Mouse (Mus musculus) kidney, adult 9 months (tissue): ENCODE measurements around the gene Ndufs7.
"Not testable (repeated sequence)": the region's sequence is repeated elsewhere in the genome, so short reads cannot be mapped to it uniquely, and the experiment has no call there.

ENCODE experiments used
- DNase-seq: peaks from one replicate; pipeline ENCODE4 v3.0.0; 2022

Ndufs7 gene

DNA sequence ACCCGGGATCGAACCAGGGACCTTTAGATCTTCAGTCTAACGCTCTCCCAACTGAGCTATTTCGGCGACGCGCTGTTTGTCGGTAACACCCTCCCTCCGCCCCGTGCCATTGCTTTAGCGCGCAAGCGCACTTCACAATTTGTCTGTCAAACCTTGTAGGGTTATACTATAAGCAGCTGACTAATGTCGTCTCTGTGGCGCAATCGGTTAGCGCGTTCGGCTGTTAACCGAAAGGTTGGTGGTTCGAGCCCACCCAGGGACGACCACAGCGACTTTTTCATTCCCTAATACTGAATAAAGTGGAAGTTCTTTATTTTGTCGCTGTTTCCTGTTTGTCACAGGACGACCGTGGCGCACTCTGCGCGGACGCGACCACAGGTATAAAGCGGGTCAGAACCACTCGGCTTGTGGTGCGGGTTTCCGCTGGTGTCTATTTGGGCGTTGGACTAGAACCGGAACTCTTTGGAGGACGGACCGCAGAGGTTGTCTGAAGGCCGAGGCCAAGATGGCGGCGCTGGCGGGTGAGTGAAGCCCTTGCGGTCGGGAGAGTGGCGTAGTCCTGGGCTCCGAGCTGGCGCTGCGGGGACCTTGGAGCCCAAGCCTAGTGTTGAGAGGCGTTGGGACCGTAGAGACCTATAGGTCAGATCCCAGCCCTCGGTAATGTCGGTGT lies at the start of gene Ndufs7:
Gene Ndufs7, plus strand, starts transcription at position 151 of the 670 bp plus-strand sequence.
- DNase-seq = peak; percentile 98

- peak; percentile 93 for DNase-seq
Measured at GRCm38 (mm10) chr10:80199440-80200008, 49.4 kb upstream of the Ndufs7 start.

DNA sequence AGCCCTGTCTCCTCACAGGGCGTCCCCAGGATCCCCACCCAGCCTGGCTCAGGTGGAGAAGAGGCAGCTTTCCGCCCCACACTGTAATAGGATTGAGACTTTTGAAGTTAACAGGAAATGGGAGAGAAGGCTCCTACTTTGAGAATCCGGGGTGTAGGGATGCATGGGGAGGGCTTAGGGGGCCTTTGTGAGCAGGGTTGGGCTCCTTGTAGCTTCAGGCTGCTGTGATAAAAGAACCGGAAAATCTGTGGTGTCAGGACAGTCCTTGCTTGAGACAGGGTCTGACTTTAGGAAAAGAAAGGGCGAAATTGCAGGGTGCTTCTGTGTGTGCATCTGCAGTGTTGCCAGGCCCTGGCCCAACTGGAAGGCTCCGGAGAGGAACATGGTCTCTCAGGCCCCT lies 48.4 kb upstream of the Ndufs7 start:
- DNase-seq = no peak

DNA sequence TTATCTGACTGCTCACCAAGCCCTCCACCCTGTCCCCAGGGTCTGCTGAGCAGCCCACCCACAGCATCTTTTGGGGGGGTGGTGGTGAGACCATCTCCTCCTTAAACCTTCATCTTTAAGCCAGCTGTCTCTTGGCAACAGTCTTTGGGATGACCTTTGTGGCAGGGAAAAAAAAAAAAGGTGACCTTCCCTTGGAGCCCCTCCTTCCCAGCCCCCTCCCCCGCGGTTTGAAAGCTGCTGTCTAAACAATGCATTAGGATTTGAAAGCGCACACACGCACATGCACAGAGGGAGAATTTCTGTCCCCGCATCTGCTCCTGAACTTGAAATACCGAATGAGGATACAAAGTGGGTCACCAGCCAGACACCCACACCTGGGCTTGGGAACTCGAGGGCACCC lies 44.9 kb upstream of the Ndufs7 start:
- no peak for DNase-seq

DNA sequence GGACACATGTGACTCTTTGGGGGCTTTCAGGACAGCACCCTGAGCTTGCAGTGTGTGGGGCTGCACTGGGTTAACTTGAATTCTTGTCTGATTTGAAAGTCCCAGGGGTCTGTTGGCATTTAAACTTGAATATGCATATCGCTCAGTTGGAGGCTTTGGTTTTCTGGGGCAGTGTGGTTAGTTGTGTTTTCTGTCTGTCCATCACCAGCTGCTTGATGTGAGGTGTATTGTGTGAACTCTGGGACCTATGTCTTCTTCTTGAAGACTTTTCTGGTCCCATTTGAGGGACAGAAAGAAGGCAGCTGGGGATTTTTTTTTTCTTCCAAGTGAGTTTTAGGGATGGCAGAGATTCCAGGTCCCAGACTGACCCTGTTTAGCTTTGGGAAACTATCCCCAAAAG lies 41.7 kb upstream of the Ndufs7 start:
- no peak for DNase-seq

- no peak for DNase-seq
Measured at GRCm38 (mm10) chr10:80207676-80208075, 41.2 kb upstream of the Ndufs7 start.

- no peak for DNase-seq
Measured at GRCm38 (mm10) chr10:80208248-80208647, 40.7 kb upstream of the Ndufs7 start.

DNA sequence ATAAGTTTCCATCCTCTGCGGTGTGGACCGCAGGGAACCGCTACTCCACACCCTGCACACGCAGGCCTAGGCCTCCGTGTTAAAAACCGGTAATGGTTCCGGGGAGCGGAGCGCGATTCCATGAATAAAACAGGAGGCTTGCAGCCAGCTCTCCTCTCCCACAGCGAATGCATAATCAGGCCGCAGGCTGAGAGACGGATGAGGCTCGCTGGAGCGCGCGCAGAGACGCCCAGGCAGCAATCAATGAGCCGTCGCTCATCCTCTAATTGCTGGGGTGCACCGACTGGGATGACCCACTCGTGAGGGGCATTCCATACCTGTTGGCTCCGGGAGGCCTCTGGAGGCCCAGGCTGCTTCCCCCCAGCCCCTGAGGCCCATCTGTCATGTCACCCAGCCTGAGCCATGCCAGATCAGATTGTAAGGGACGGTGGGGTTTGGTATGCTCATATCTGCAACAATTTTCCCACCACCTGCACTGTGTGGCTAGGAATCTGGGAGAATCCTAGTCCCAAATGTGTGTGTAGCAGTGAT lies 40.0 kb upstream of the Ndufs7 start:
- no peak for DNase-seq

GRCm38 (mm10) chr10:80211547-80212103 lies 37.3 kb upstream of the Ndufs7 start:
- DNase-seq = not testable (repeated sequence)

- DNase-seq = no peak
Measured at GRCm38 (mm10) chr10:80215048-80215772, 33.7 kb upstream of the Ndufs7 start.

- DNase-seq = no peak
Measured at GRCm38 (mm10) chr10:80220676-80221075, 28.2 kb upstream of the Ndufs7 start.

- not testable (repeated sequence) for DNase-seq
Measured at GRCm38 (mm10) chr10:80223137-80223536, 25.8 kb upstream of the Ndufs7 start.

DNA sequence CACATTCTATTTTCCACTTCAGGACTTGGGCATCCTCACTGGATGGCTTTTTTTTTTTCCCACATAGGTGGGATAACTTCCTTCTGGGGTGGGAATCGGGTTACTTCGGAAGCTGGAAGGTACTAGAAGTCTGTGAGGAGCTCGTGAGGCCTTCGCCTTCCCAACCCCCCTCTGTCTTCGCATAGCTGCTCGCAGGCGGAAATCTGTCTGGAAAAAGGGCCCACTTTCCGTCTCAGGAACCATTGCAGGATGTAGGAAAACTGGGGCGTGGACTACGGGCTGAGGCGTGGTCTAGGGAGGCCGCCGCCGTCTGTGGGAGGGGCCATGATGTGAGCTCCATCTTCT lies 22.9 kb upstream of the Ndufs7 start:
- DNase-seq = no peak

- DNase-seq = peak; percentile 100
Measured at GRCm38 (mm10) chr10:80226416-80227165, 22.3 kb upstream of the Ndufs7 start, which contains the start of gene Mum1. Mum1 (plus strand) TSS chr10:80226434.

DNA sequence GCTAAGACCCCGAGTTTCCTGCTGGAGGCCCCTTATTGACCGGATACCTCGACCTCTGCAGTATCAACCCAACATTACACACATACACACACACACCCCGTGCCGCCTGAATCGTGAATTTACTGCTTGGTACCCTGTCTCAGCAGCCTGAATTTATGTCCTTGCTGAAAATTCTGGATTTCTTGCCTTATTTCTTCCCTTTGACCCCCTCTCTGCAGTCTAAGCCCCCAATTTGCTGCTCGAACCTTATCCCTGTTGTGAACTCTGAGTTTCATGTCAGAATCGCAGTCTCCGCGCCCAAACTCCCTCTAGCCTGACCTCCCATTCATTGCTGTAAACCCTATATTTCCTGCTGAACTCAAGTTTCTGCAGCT lies 21.8 kb upstream of the Ndufs7 start:
- no peak for DNase-seq

DNA sequence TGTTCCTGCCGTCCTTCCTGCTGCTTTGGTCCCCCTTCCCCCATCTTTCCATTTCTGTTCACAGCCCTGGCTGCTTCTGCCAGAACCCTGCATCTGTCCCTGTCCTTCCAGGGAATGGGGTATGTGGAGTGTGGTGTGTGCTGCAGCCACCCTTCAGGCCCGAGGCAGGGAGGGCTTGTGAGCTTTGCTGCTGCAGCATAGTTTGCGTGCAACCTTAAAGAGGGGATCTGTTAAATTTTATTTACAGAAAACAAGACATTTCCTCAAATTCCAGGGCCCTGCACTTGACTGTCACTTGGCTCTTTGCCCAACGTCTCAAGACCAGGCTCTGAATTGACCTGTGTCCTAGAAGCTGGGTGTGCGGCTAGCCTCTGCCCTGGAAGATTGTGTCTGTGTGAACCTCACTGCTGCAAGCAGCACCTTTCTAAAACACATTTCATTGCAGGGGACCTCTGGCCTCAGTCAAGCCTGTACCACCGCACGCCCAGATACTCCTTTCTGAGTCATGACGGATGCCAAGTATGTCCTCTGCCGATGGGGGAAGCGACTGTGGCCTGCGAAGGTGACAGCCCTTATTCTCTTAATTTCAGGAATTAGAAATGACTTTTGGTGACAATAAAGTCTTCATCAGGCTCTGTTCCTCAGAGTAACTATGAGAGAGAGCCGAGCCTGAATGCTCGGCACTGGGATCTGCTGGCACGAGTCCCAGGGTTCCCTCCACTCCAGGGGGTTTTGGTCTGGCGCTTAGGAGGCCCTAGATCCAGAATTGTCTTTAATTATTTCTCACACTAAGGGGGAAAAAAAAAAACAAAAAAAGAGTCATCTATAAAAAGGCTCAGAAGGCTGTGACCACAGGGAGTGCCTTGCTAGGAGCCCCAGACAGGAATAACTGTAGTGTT lies 20.8 kb upstream of the Ndufs7 start:
- peak; percentile 63 for DNase-seq

DNA sequence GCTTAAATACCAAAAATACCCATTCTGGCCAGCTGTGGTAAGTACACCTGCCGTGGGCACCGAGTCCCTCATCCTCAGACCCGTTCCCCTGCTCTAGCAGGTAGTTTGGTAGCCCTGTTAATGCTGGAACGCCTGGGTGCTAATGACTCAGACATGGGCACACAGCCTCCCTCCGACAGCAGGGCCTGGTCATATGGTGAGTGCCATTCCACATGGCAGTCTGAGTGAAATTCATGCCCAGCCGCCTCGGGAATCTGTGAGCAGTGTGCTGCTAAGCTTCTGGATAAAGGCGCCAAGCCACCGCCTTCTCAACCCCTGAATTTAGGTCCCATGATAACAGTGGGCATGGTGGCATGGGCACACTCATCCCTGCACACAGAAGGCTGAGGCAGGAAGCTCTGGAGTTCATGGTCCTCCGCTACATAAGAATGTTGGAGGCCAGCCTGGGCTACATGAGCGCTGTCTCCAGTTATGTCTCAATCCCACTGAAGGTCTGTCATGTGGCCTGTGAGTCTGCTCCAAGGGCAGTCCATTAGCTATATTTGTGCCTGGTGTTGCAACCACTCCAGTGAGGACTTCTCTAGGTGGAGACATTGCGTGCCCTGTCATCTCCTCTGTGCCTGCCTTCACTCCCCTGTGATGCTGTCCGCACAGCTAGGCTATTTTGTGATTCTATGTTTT lies 12.6 kb upstream of the Ndufs7 start:
- no peak for DNase-seq

GRCm38 (mm10) chr10:80237020-80237419 lies 11.9 kb upstream of the Ndufs7 start:
- no peak for DNase-seq

GRCm38 (mm10) chr10:80238306-80238705 lies 10.6 kb upstream of the Ndufs7 start:
- DNase-seq = no peak

GRCm38 (mm10) chr10:80239791-80240190 lies 9.1 kb upstream of the Ndufs7 start:
- peak; percentile 50 for DNase-seq

GRCm38 (mm10) chr10:80242088-80242487 lies 6.8 kb upstream of the Ndufs7 start:
- DNase-seq = no peak
